Comparison of ENCODE assay signal across 8 mouse cellular contexts in genomic region chr13:54788740-54789560, GRCm38 (mm10). TPM values are rescaled to one million over a fixed set of nuclear protein-coding genes. Genes with fewer than 3 reads are reported as not detected.
DNase-seq lines count a peak whose midpoint lies in the region; ATAC-seq and TF ChIP-seq lines count a peak whose summit lies in the region.

Gene Tspan17 (plus strand): TSS chr13:54789377.

- TF ChIP-seq POLR2A in olfactory bulb, adult 2 months (IDR thresholded peaks at IDR 0.05; ENCODE audit: insufficient read depth, low read depth, low read length), result no peak
- TF ChIP-seq POLR2A in thymus, adult 2 months (IDR thresholded peaks at IDR 0.05; ENCODE audit: control insufficient read depth, extremely low read depth, insufficient read depth, low read length, poor library complexity), result no peak

- peak within 1 kb of the TSS; percentile 68; the same call in 1 of the 2 replicates for H3K4me3 ChIP-seq in G1E (ENCODE audit: low read depth, low read length)
- peak within 1 kb of the TSS; percentile 69 for H3K4me3 ChIP-seq in forebrain, embryonic 16.5 days (replicated peaks; ENCODE audit: low read length)
- H3K4me3 ChIP-seq in layer of hippocampus, adult 2 months, result peak within 1 kb of the TSS; percentile 59
- peak within 1 kb of the TSS; percentile 58 for H3K4me3 ChIP-seq in lung, embryonic 14.5 days (ENCODE audit: low read depth, low read length)
- peak within 1 kb of the TSS; percentile 47 for H3K4me3 ChIP-seq in olfactory bulb, adult 2 months (ENCODE audit: insufficient read depth, low read depth, low read length)
- peak within 1 kb of the TSS; percentile 38 for H3K4me3 ChIP-seq in thymus, adult 2 months (ENCODE audit: control insufficient read depth, insufficient read depth, low read length)

- H3K27me3 ChIP-seq in G1E (ENCODE audit: insufficient read depth, low read length), result peaks cover 17% of the 10 kb centered on the region
- H3K27me3 ChIP-seq in forebrain, embryonic 16.5 days (replicated peaks; ENCODE audit: control insufficient read depth, insufficient read depth, low read length), result peaks cover 8% of the 10 kb centered on the region; the same call in 1 of the 2 replicates
- H3K27me3 ChIP-seq in lung, embryonic 14.5 days (ENCODE audit: insufficient read depth, low read length), result peaks cover 11% of the 10 kb centered on the region; the same call in 1 of the 2 replicates
- peaks cover 6% of the 10 kb centered on the region for H3K27me3 ChIP-seq in thymus, adult 2 months (ENCODE audit: control insufficient read depth, insufficient read depth, low read length)

- no peak within 1 kb of the TSS for H3K27ac ChIP-seq in forebrain, embryonic 16.5 days (ENCODE audit: low read length)
- peak within 1 kb of the TSS; percentile 89 for H3K27ac ChIP-seq in layer of hippocampus, adult 2 months
- no peak within 1 kb of the TSS for H3K27ac ChIP-seq in lung, embryonic 14.5 days (ENCODE audit: low read depth)
- H3K27ac ChIP-seq in olfactory bulb, adult 2 months (ENCODE audit: insufficient read depth, low read depth, low read length), result no peak within 1 kb of the TSS
- H3K27ac ChIP-seq in thymus, adult 2 months (ENCODE audit: control insufficient read depth, insufficient read depth, low read length), result no peak within 1 kb of the TSS

- H3K4me2 ChIP-seq in forebrain, embryonic 16.5 days (ENCODE audit: low read length), result peak within 1 kb of the TSS; percentile 99
- H3K4me2 ChIP-seq in lung, embryonic 14.5 days, result peak within 1 kb of the TSS; percentile 98

- no peaks in the 10 kb centered on the region for H3K36me3 ChIP-seq in G1E (replicated peaks)
- no peaks in the 10 kb centered on the region for H3K36me3 ChIP-seq in forebrain, embryonic 16.5 days (ENCODE audit: control insufficient read depth, insufficient read depth)
- H3K36me3 ChIP-seq in lung, embryonic 14.5 days (ENCODE audit: insufficient read depth), result no peaks in the 10 kb centered on the region
- H3K36me3 ChIP-seq in thymus, adult 2 months (ENCODE audit: control insufficient read depth, insufficient read depth, low read length), result no peaks in the 10 kb centered on the region

- WGBS in forebrain, embryonic 16.5 days, result 3% methylated on average over 46 of the region's 49 CpGs
- 2% methylated on average over 48 of the region's 49 CpGs for WGBS in lung, embryonic 14.5 days
- WGBS in olfactory bulb, adult 2 months, result 4% methylated on average over 48 of the region's 49 CpGs
- WGBS in thymus, adult 2 months, result 3% methylated on average over 45 of the region's 49 CpGs

- peaks cover 17% of the 10 kb centered on the region for H3K4me1 ChIP-seq in G1E (ENCODE audit: insufficient read depth, low read depth, low read length)
- peaks cover 11% of the 10 kb centered on the region; the same call in 1 of the 2 replicates for H3K4me1 ChIP-seq in forebrain, embryonic 16.5 days (replicated peaks; ENCODE audit: control insufficient read depth, insufficient read depth, low read length)
- H3K4me1 ChIP-seq in lung, embryonic 14.5 days (ENCODE audit: insufficient read depth), result no peaks in the 10 kb centered on the region; the same call in 1 of the 2 replicates
- peaks cover 16% of the 10 kb centered on the region for H3K4me1 ChIP-seq in olfactory bulb, adult 2 months (ENCODE audit: control insufficient read depth, insufficient read depth, low read length)
- peaks cover 9% of the 10 kb centered on the region for H3K4me1 ChIP-seq in thymus, adult 2 months (replicated peaks; ENCODE audit: control insufficient read depth, insufficient read depth, low read length)

- ATAC-seq in G1E (ENCODE audit: extremely low read depth, insufficient number of reproducible peaks, low FRiP score, poor library complexity, severe bottlenecking), result peak; percentile 90
- ATAC-seq in forebrain, embryonic 16.5 days, result peak; percentile 83
- peak; percentile 89 for ATAC-seq in lung, embryonic 14.5 days (ENCODE audit: insufficient read depth)

- intact Hi-C loops in heart, postnatal 36 days (cut with DNase I), result no loop called here

- TF ChIP-seq CTCF in G1E (IDR thresholded peaks at IDR 0.05; ENCODE audit: low read depth, low read length), result no peak
- TF ChIP-seq CTCF in layer of hippocampus, adult 2 months (conservative IDR thresholded peaks at IDR 0.05), result no peak
- TF ChIP-seq CTCF in lung, embryonic 14.5 days (IDR thresholded peaks at IDR 0.05; ENCODE audit: low read depth), result no peak
- no peak for TF ChIP-seq CTCF in olfactory bulb, adult 2 months (IDR thresholded peaks at IDR 0.05; ENCODE audit: insufficient read depth, low read depth, low read length)
- no peak for TF ChIP-seq CTCF in thymus, adult 2 months (IDR thresholded peaks at IDR 0.05; ENCODE audit: borderline replicate concordance, control insufficient read depth, extremely low read depth, insufficient read depth, low read length, poor library complexity)

- H3K9me3 ChIP-seq in G1E (replicated peaks), result no peaks in the 10 kb centered on the region
- no peaks in the 10 kb centered on the region for H3K9me3 ChIP-seq in forebrain, embryonic 16.5 days (ENCODE audit: control insufficient read depth, low read length)
- no peaks in the 10 kb centered on the region for H3K9me3 ChIP-seq in lung, embryonic 14.5 days (ENCODE audit: low read depth, low read length)

- H3K9ac ChIP-seq in forebrain, embryonic 16.5 days (replicated peaks; ENCODE audit: low read depth, low read length), result peak within 1 kb of the TSS; percentile 64
- peak within 1 kb of the TSS; percentile 44 for H3K9ac ChIP-seq in lung, embryonic 14.5 days

- peak; percentile 71 for DNase-seq in G1E (ENCODE audit: low spot score)
- DNase-seq in cerebellum, adult 18-20 months, result peak; percentile 97 to 99
- DNase-seq in heart, postnatal 36 days, result peak; percentile 92 to 96
- DNase-seq in layer of hippocampus, adult 2 months (ENCODE audit: low spot score in 2 of 2), result peak; percentile 93 to 95
- peak; percentile 99 for DNase-seq in lung, embryonic 14.5 days
- DNase-seq in thymus, adult 2 months, result peak; percentile 43

RNA-seq across cellular contexts. Expression of gene Tspan17, which starts in this region (rescaled TPM):
- total RNA-seq in G1E (2014; fragmentation: Nextera tagmentation) (1.6 and 1.7 TPM in 2 replicates), G1E (2017) (1.1 and 2.0 TPM in 2 replicates)
- 0.43 and 0.44 TPM in 2 replicates for polyA plus RNA-seq in G1E (2012)
- 18.6 and 29.7 TPM in 2 replicates for polyA plus RNA-seq in forebrain, embryonic 16.5 days (2015; fragmentation: Nextera tagmentation; extraction: Ambion mirVana)
- 10 to 100 TPM in 1 of 2 experiments, 1 to 10 TPM in 1; 7.6 to 13.0 TPM for total RNA-seq in heart, postnatal 36 days (2021)
- total RNA-seq in layer of hippocampus, adult 2 months (2021), result 10 to 100 TPM; 96.7 to 97.7 TPM
- polyA plus RNA-seq in lung, embryonic 14.5 days (2014; fragmentation: Nextera tagmentation; extraction: Ambion mirVana), result 6.5 and 8.7 TPM in 2 replicates
- not detected in 2 replicates for polyA plus RNA-seq in olfactory bulb, adult 2 months (2012; ENCODE audit: insufficient read depth, insufficient read length, low replicate concordance, missing spikeins)
- 6.3 and 6.4 TPM in 2 replicates for polyA plus RNA-seq in thymus, adult 2 months (2012; rRNA removed)

Comparison
In these comparisons a context has a peak if more than half of its experiments do, and no peak if none do; other contexts are left out.
1. RNA of gene Tspan17 (total RNA-seq): 96.7 to 97.7 TPM in layer of hippocampus, adult 2 months; 7.6 to 13.0 TPM in heart, postnatal 36 days and 1.1 to 2.0 TPM in G1E; every median in the first group is over 4 times any median in the second.
2. DNase-seq: peak in every context shown above with its lines; median percentile 99 in lung, embryonic 14.5 days; 98 in cerebellum, adult 18-20 months; 94 in heart, postnatal 36 days; 94 in layer of hippocampus, adult 2 months; 71 in G1E; 43 in thymus, adult 2 months.
3. Peak in every context shown above with its lines, with median percentiles within 50 percentile points of each other: ATAC-seq and H3K4me3 ChIP-seq.